Mouse (Mus musculus): ENCODE measurements around the gene Ube2g2. TPM values are rescaled to one million over a fixed set of nuclear protein-coding genes. Genes with fewer than 3 reads are reported as not detected.

The Ube2g2 gene
- polyA plus RNA-seq, 1 experiment from 2014 or later = 52.3 TPM

DNA sequence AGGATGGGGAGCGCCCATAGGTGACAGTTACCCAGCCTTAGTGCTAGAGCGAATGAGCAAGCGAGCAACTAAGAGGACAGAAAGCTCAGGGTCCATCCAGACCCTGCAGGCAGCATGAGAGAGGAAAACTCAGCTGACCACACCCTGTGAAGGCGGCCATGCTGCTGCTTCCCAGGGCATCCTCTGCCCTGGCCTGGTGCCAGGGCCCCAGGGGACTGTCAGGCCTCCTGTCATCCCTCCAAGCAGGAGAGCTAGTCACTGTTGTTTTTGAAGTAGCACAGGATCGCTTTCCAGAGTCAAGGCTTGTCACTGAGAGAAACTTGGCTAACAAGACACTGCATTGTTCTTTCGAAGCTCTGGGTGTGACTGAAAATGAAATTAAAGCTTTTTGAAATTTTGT, 16.9 kb downstream of the Ube2g2 start:
- no peak for DNase-seq (ENCODE audit: low spot score)
- no peaks in the 10 kb centered on the region for H3K4me1 ChIP-seq (ENCODE audit: control insufficient read depth, insufficient read depth, low read length)
- H3K4me2 ChIP-seq (ENCODE audit: low read depth, severe bottlenecking) = no peak overlapping the region
- 88% methylated on average over 6 of the region's 6 CpGs for WGBS
- no peaks in the 10 kb centered on the region for H3K27me3 ChIP-seq (ENCODE audit: control insufficient read depth, insufficient read depth, low read length)
- H3K4me3 ChIP-seq (ENCODE audit: low read depth, low read length) = no peak overlapping the region
- no peak overlapping the region for H3K9ac ChIP-seq (ENCODE audit: low read length)
- no peak for ATAC-seq (ENCODE audit: insufficient number of reproducible peaks, low FRiP score, low TSS enrichment, low read depth)
- no peaks in the 10 kb centered on the region for H3K9me3 ChIP-seq (ENCODE audit: control insufficient read depth, low read length)
- peaks cover 16% of the 10 kb centered on the region; the same call in 1 of the 2 replicates for H3K36me3 ChIP-seq (ENCODE audit: control insufficient read depth, insufficient read depth, low read length)
- H3K27ac ChIP-seq (replicated peaks; ENCODE audit: low read depth, low read length) = no peak overlapping the region

DNA sequence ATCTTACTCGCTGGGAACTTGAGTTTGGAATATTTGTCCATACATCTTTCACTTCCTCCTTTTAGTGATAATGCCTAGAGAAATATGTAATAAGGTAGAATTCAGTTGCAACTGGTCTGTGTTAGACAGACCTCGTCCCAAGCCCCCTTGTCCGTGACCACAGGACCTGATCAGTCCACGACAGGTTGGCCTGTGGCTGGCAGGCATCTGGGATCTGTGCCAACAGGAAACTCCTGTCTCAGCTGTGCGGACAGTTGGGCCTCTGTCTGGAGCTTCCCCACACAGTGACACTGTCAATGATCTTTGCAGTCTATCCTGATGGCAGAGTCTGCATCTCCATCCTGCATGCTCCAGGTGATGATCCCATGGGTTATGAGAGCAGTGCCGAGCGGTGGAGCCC, 21.1 kb downstream of the Ube2g2 start:
- Histone ChIP-seq H3K27me3 (ENCODE audit: control insufficient read depth, insufficient read depth, low read length) (no peaks in the 10 kb centered on the region), H3K4me1 (ENCODE audit: control insufficient read depth, insufficient read depth, low read length) (no peaks in the 10 kb centered on the region), H3K4me2 (ENCODE audit: low read depth, severe bottlenecking) (no peak overlapping the region), H3K27ac (replicated peaks; ENCODE audit: low read depth, low read length) (no peak overlapping the region), H3K36me3 (ENCODE audit: control insufficient read depth, insufficient read depth, low read length) (peaks cover 26% of the 10 kb centered on the region), H3K4me3 (ENCODE audit: low read depth, low read length) (no peak overlapping the region), H3K9ac (ENCODE audit: low read length) (no peak overlapping the region), H3K9me3 (ENCODE audit: control insufficient read depth, low read length) (no peaks in the 10 kb centered on the region)
- DNase-seq (ENCODE audit: low spot score) (no peak), ATAC-seq (ENCODE audit: insufficient number of reproducible peaks, low FRiP score, low TSS enrichment, low read depth) (no peak)
- 92% methylated on average over 7 of the region's 7 CpGs for WGBS

- H3K4me3 ChIP-seq (ENCODE audit: low read depth, low read length) = no peak overlapping the region
- no peaks in the 10 kb centered on the region for H3K4me1 ChIP-seq (ENCODE audit: control insufficient read depth, insufficient read depth, low read length)
- ATAC-seq (ENCODE audit: insufficient number of reproducible peaks, low FRiP score, low TSS enrichment, low read depth) (no peak), DNase-seq (ENCODE audit: low spot score) (no peak)
- H3K9ac ChIP-seq (ENCODE audit: low read length) = no peak overlapping the region
- H3K36me3 ChIP-seq (ENCODE audit: control insufficient read depth, insufficient read depth, low read length) = peaks cover 26% of the 10 kb centered on the region
- WGBS = 91% methylated on average over 5 of the region's 5 CpGs
- no peaks in the 10 kb centered on the region for H3K9me3 ChIP-seq (ENCODE audit: control insufficient read depth, low read length)
- H3K27me3 ChIP-seq (ENCODE audit: control insufficient read depth, insufficient read depth, low read length) = no peaks in the 10 kb centered on the region
- H3K4me2 ChIP-seq (ENCODE audit: low read depth, severe bottlenecking) = no peak overlapping the region
- H3K27ac ChIP-seq (replicated peaks; ENCODE audit: low read depth, low read length) = no peak overlapping the region
Observed at GRCm38 (mm10) chr10:77645571-77645970, 23.5 kb downstream of the Ube2g2 start.

DNA sequence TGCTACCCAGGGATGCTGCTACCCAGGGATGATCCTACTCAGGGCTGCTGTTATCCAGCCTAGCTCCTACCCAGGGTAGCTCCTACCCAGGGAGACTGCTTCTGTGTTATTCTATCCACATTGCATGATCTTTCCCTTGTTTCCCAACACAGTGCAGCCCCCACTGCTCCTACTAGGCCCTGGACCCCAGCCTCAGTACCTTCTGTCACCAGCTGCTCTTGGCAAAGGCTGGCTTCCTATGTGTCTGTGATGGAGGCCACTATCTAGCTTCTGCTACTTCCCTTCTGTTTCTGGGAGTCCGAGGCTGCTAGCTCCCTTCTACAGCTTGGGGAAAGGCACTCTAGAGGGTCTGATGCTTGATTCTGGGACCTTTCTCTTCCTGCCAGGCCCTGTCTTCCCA, 25.4 kb downstream of the Ube2g2 start:
- no peak for DNase-seq (ENCODE audit: low spot score)
- H3K27me3 ChIP-seq (ENCODE audit: control insufficient read depth, insufficient read depth, low read length) = no peaks in the 10 kb centered on the region
- H3K9ac ChIP-seq (ENCODE audit: low read length) = no peak overlapping the region
- no peaks in the 10 kb centered on the region for H3K9me3 ChIP-seq (ENCODE audit: control insufficient read depth, low read length)
- H3K27ac ChIP-seq (replicated peaks; ENCODE audit: low read depth, low read length) = no peak overlapping the region
- H3K4me3 ChIP-seq (ENCODE audit: low read depth, low read length) = no peak overlapping the region
- WGBS = 71% methylated on average over 1 of the region's 1 CpGs
- peaks cover 18% of the 10 kb centered on the region for H3K36me3 ChIP-seq (ENCODE audit: control insufficient read depth, insufficient read depth, low read length)
- no peaks in the 10 kb centered on the region for H3K4me1 ChIP-seq (ENCODE audit: control insufficient read depth, insufficient read depth, low read length)
- ATAC-seq (ENCODE audit: insufficient number of reproducible peaks, low FRiP score, low TSS enrichment, low read depth) = no peak
- no peak overlapping the region for H3K4me2 ChIP-seq (ENCODE audit: low read depth, severe bottlenecking)

GRCm38 (mm10) chr10:77647901-77648300, 25.8 kb downstream of the Ube2g2 start:
- no peak overlapping the region for H3K4me3 ChIP-seq (ENCODE audit: low read depth, low read length)
- DNase-seq (ENCODE audit: low spot score) = no peak
- H3K4me2 ChIP-seq (ENCODE audit: low read depth, severe bottlenecking) = no peak overlapping the region
- no peaks in the 10 kb centered on the region for H3K27me3 ChIP-seq (ENCODE audit: control insufficient read depth, insufficient read depth, low read length)
- WGBS = 81% methylated on average over 8 of the region's 8 CpGs
- no peak overlapping the region for H3K27ac ChIP-seq (replicated peaks; ENCODE audit: low read depth, low read length)
- no peak for ATAC-seq (ENCODE audit: insufficient number of reproducible peaks, low FRiP score, low TSS enrichment, low read depth)
- peaks cover 18% of the 10 kb centered on the region for H3K36me3 ChIP-seq (ENCODE audit: control insufficient read depth, insufficient read depth, low read length)
- H3K4me1 ChIP-seq (ENCODE audit: control insufficient read depth, insufficient read depth, low read length) = no peaks in the 10 kb centered on the region
- no peaks in the 10 kb centered on the region for H3K9me3 ChIP-seq (ENCODE audit: control insufficient read depth, low read length)
- no peak overlapping the region for H3K9ac ChIP-seq (ENCODE audit: low read length)

- Histone ChIP-seq H3K4me1 (ENCODE audit: control insufficient read depth, insufficient read depth, low read length) (no peaks in the 10 kb centered on the region), H3K9me3 (ENCODE audit: control insufficient read depth, low read length) (no peaks in the 10 kb centered on the region), H3K27me3 (ENCODE audit: control insufficient read depth, insufficient read depth, low read length) (no peaks in the 10 kb centered on the region), H3K27ac (replicated peaks; ENCODE audit: low read depth, low read length) (no peak overlapping the region), H3K4me3 (ENCODE audit: low read depth, low read length) (no peak overlapping the region), H3K9ac (ENCODE audit: low read length) (no peak overlapping the region), H3K4me2 (ENCODE audit: low read depth, severe bottlenecking) (no peak overlapping the region), H3K36me3 (ENCODE audit: control insufficient read depth, insufficient read depth, low read length) (no peaks in the 10 kb centered on the region; the same call in 1 of the 2 replicates)
- WGBS = 88% methylated on average over 9 of the region's 9 CpGs
- ATAC-seq (ENCODE audit: insufficient number of reproducible peaks, low FRiP score, low TSS enrichment, low read depth) (no peak), DNase-seq (ENCODE audit: low spot score) (no peak)
Observed at GRCm38 (mm10) chr10:77652046-77652445, 30.0 kb downstream of the Ube2g2 start.

DNA sequence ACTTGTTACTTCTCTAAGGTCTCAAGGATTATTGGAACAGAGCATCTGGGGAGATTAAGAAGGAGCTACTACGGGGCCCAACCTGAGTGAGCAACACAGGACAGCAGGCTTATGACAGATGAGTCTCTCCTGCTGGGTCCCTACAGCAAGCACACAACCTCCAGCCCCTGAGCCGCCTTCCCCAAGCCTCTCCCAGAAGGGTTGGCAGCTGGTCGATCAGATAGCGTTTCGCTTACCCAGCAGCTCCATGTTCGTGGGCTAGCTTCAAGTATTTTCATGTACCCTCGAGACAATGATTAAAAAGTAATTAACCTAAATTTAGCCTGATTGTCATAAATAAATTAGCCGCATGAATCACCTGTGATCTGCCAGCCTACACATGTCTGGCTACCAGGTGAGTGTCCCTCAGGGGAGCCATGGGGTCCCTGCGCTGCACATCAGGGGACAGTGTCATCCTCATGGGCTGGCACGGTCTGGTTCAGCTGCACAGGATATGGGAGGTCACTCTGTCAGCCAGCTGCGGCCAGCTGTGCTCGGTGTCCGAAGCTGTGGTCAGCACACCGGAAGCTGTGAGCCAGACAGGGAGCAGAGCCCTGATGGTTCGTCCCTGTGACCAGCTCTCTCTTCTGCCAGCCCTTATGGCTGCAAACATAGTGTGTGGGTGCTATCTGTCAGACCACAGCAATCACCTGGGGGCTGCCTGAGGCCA, 36.4 kb downstream of the Ube2g2 start:
- WGBS = 72% methylated on average over 15 of the region's 15 CpGs
- no peaks in the 10 kb centered on the region for H3K9me3 ChIP-seq (ENCODE audit: control insufficient read depth, low read length)
- no peaks in the 10 kb centered on the region for H3K4me1 ChIP-seq (ENCODE audit: control insufficient read depth, insufficient read depth, low read length)
- H3K4me3 ChIP-seq (ENCODE audit: low read depth, low read length) = no peak overlapping the region
- ATAC-seq (ENCODE audit: insufficient number of reproducible peaks, low FRiP score, low TSS enrichment, low read depth) (no peak), DNase-seq (ENCODE audit: low spot score) (no peak)
- no peak overlapping the region for H3K9ac ChIP-seq (ENCODE audit: low read length)
- no peak overlapping the region for H3K27ac ChIP-seq (replicated peaks; ENCODE audit: low read depth, low read length)
- H3K27me3 ChIP-seq (ENCODE audit: control insufficient read depth, insufficient read depth, low read length) = no peaks in the 10 kb centered on the region
- H3K4me2 ChIP-seq (ENCODE audit: low read depth, severe bottlenecking) = no peak overlapping the region
- H3K36me3 ChIP-seq (ENCODE audit: control insufficient read depth, insufficient read depth, low read length) = no peaks in the 10 kb centered on the region; the same call in 1 of the 2 replicates

GRCm38 (mm10) chr10:77663949-77664665, 42.0 kb downstream of the Ube2g2 start:
- Histone ChIP-seq H3K27me3 (ENCODE audit: control insufficient read depth, insufficient read depth, low read length) (no peaks in the 10 kb centered on the region), H3K4me1 (ENCODE audit: control insufficient read depth, insufficient read depth, low read length) (peaks cover 3% of the 10 kb centered on the region; the same call in 1 of the 2 replicates), H3K4me2 (ENCODE audit: low read depth, severe bottlenecking) (peak overlapping the region; percentile 38; the same call in 1 of the 2 replicates), H3K27ac (replicated peaks; ENCODE audit: low read depth, low read length) (no peak overlapping the region), H3K36me3 (ENCODE audit: control insufficient read depth, insufficient read depth, low read length) (no peaks in the 10 kb centered on the region; the same call in 1 of the 2 replicates), H3K9ac (ENCODE audit: low read length) (no peak overlapping the region), H3K4me3 (ENCODE audit: low read depth, low read length) (no peak overlapping the region; the same call in 1 of the 2 replicates), H3K9me3 (ENCODE audit: control insufficient read depth, low read length) (no peaks in the 10 kb centered on the region)
- peak; percentile 60; the same call in 1 of the 2 replicates for ATAC-seq (ENCODE audit: insufficient number of reproducible peaks, low FRiP score, low TSS enrichment, low read depth)
- peak; percentile 60 for DNase-seq (ENCODE audit: low spot score)
- 21% methylated on average over 43 of the region's 43 CpGs for WGBS

Measured in limb, embryonic 11.5 days (tissue).